Mouse (Mus musculus) heart, adult 2 months (tissue): ENCODE measurements around the gene Oaz1. TPM values are rescaled to one million over a fixed set of nuclear protein-coding genes. Genes with fewer than 3 reads are reported as not detected.

Experiments used
- DNase-seq, 2 experiments: peaks; one replicate each; pipeline ENCODE4 v3.0.0; 2021
- H3K27ac ChIP-seq: fragments of 200-600 bp; 2 replicates; pipeline ENCODE4 v1.8.1; 2022
- H3K27me3 ChIP-seq: fragments of 200-500 bp; 2 replicates; pipeline ENCODE4 v1.6.1; 2012; ENCODE audit warnings: mild to moderate bottlenecking, low read length, inconsistent platforms, mixed read lengths; ENCODE audit not compliant: control insufficient read depth, insufficient read depth
- H3K36me3 ChIP-seq: fragments of 200-500 bp; 2 replicates; pipeline ENCODE4 v1.6.1; 2012; ENCODE audit warnings: low read length, inconsistent platforms; ENCODE audit not compliant: control insufficient read depth, insufficient read depth
- H3K4me1 ChIP-seq: fragments of 200-500 bp; 2 replicates; pipeline ENCODE4 v1.6.1; 2011; ENCODE audit warnings: low read length; ENCODE audit not compliant: control insufficient read depth, insufficient read depth
- H3K4me3 ChIP-seq: fragments of 200-600 bp; 2 replicates; pipeline ENCODE4 v1.8.1; 2022
- H3K79me2 ChIP-seq: fragments of 200-500 bp; replicated peaks from 2 replicates; pipeline ENCODE4 v1.6.1; 2012; ENCODE audit warnings: mild to moderate bottlenecking, inconsistent platforms, low read length, moderate library complexity, mixed read lengths; ENCODE audit not compliant: control insufficient read depth, insufficient read depth
- H3K9ac ChIP-seq: fragments of 200-500 bp; 2 replicates; pipeline ENCODE4 v1.6.1; 2012; ENCODE audit warnings: low read depth, mild to moderate bottlenecking, control low read depth, inconsistent platforms, low read length, mixed read lengths
- CTCF ChIP-seq: fragments of 200-600 bp; IDR thresholded peaks from 2 replicates; pipeline ENCODE4 v1.8.1; 2022; ENCODE audit warnings: antibody characterized with exemption, mild to moderate bottlenecking, moderate library complexity
- EP300 ChIP-seq: fragments of 200-500 bp; IDR thresholded peaks from 2 replicates; pipeline ENCODE4 v1.6.1; 2011; ENCODE audit warnings: low read depth, low read length, control low read depth; ENCODE audit not compliant: insufficient read depth
- POLR2A ChIP-seq: fragments of 200-500 bp; IDR thresholded peaks from 2 replicates; pipeline ENCODE4 v1.6.1; 2011; ENCODE audit warnings: mild to moderate bottlenecking, low read depth, low read length, control low read depth; ENCODE audit not compliant: insufficient read depth
- WGBS: fragments of 180-500 bp; shearing (Covaris S2); methylation state at CpG from one replicate; pipeline ENCODE4 v1.1.7; 2018; 5-methylcytosine and 5-hydroxymethylcytosine counted together
- intact Hi-C: fragments of 180-260 bp; cut with DNase I; formaldehyde crosslinking; loops from one replicate; pipeline ENCODE4 v1.15.1; 2025
- long read RNA-seq: library from polyadenylated mRNA; stranded (forward); transcript quantifications from one replicate; pipeline ENCODE4 v2.0.0, GENCODE M21; 2021
- polyA plus RNA-seq: library from polyadenylated mRNA; depleted of rRNA; stranded (reverse); fragments of >200 nt; gene quantifications from 2 replicates; pipeline ENCODE4 v1.2.3, GENCODE M21; 2012; rRNA removed
- total RNA-seq, 2 experiments: library from RNA; stranded (reverse); gene quantifications; 2 replicates each; pipeline ENCODE4 v1.2.3; 2021

Oaz1 gene
- total RNA-seq, result 100 to 1,000 TPM; 850 to 914 TPM
- 1,001 and 1,201 TPM in 2 replicates for polyA plus RNA-seq
- long read RNA-seq, partial matches to known transcripts, result 9 of 1,543 reads
- long read RNA-seq, other reads (novel, unspliced or antisense), result 1,533 of 1,543 reads

DNA sequence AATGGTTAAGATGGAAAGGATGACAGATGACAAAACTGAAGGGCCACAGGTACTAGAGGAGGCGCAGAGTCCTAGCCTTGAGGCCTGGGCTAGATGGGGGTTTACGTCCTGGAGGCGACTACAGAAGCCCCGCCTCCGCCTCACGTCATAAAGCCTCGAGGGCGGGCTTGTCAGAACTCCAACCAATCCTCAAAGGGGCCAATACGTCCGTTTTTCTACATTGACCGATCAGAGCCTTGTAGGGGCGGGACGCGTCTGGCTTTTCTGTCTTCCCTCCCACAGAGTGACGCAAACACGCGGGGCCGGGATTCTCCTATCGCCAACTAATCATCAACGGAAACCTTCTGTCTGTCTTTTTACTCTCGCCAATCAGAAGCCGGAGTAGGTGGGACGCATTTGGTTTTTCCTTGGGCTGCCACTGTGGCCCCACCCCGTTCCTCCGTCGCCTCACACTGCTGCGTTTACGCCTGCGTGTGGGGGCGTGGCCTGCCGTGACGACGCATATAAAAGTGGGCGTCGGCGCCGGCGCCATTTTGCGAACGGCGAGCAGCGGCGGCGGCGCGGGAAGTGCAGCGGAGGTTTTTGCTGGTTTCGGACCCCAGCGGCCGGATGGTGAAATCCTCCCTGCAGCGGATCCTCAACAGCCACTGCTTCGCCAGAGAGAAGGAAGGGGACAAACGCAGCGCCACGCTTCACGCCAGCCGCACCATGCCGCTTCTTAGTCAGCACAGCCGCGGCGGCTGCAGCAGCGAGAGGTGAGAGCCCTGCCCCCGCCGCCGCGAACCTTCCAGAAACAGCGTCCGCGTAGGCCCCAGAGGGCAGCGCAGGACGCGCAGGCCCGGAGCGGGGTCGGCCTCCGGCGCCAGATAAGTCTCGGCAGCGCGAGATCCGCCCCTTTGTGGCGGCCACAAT, at the start of gene Oaz1:
TSS of gene Oaz1 (plus strand) at position 506 of the 912 bp plus-strand sequence.
- peak within 1 kb of the TSS; percentile 98 for H3K4me3 ChIP-seq
- under 1% methylated on average over 82 of the region's 82 CpGs for WGBS
- H3K9ac ChIP-seq, result peak within 1 kb of the TSS; percentile 92
- TF ChIP-seq CTCF (peak; percentile 27), POLR2A (peak; percentile 98), EP300 (peak; percentile 55; the same call in 1 of the 2 replicates)
- peaks cover 12% of the 10 kb centered on the region for H3K4me1 ChIP-seq
- intact Hi-C loops, result loop anchor here (2.0 kb wide), 1 partner anchor 28 kb away; the partner anchor contains the start of genes Plekhj1 and Sf3a2
- H3K27ac ChIP-seq, result peak within 1 kb of the TSS; percentile 99
- H3K27me3 ChIP-seq, result no peaks in the 10 kb centered on the region
- peaks cover 7% of the 10 kb centered on the region for H3K79me2 ChIP-seq
- H3K36me3 ChIP-seq, result peaks cover 7% of the 10 kb centered on the region; the same call in 1 of the 2 replicates
- DNase-seq, result peak; percentile 98 to 99

DNA sequence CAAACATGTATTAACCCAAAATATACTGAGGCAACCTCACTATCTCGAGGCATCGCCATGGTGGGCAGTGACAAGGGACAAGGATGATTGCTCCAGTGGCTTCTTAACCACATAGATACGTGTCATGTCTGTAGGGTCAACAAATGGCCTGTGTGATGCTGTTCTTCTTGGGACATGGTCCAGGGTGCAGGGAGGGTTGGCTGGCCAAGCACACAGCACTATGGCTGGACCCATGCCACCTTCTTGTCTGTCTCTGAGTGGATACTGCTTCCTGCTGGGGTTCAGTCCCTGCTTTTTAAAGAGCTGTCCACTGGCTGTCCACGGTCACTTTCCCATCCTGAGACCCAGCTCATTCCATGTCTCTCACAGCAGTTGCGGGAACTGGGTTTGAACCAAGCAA, 49.3 kb upstream of the Oaz1 start:
- Histone ChIP-seq H3K4me3 (no peak overlapping the region), H3K27ac (no peak overlapping the region), H3K4me1 (peaks cover 14% of the 10 kb centered on the region), H3K27me3 (no peaks in the 10 kb centered on the region), H3K9ac (no peak overlapping the region), H3K79me2 (no peaks in the 10 kb centered on the region), H3K36me3 (peaks cover 2% of the 10 kb centered on the region; the same call in 1 of the 2 replicates)
- WGBS, result 62% methylated on average over 5 of the region's 5 CpGs
- no peak for DNase-seq
- intact Hi-C loops, result no loop called here
- TF ChIP-seq POLR2A (no peak), CTCF (no peak), EP300 (no peak)

DNA sequence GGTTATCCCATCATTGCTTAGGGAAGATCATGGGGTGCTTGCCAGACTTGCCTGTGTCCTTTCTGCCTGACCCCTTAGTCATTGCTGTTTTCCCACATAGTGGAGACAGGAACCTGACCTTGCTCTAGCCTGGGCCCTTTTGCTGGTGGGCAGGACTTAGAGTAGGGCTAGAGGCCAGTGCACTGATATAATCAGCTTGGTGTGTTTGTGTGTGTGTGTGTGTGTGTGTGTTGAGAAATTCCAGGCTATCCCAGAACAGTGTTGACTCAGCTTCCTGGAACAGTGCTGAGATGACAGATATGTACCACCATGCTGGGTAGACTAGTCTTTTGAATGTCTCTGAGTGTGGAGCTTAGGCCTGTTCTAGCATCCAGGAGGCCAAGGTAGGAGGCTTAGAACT, 46.9 kb upstream of the Oaz1 start:
- DNase-seq, result no peak
- Histone ChIP-seq H3K4me1 (peaks cover 6% of the 10 kb centered on the region), H3K9ac (no peak overlapping the region), H3K27me3 (no peaks in the 10 kb centered on the region), H3K4me3 (no peak overlapping the region), H3K27ac (no peak overlapping the region), H3K36me3 (no peaks in the 10 kb centered on the region), H3K79me2 (no peaks in the 10 kb centered on the region)
- TF ChIP-seq CTCF (no peak), POLR2A (no peak), EP300 (no peak)
- intact Hi-C loops, result no loop called here

DNA sequence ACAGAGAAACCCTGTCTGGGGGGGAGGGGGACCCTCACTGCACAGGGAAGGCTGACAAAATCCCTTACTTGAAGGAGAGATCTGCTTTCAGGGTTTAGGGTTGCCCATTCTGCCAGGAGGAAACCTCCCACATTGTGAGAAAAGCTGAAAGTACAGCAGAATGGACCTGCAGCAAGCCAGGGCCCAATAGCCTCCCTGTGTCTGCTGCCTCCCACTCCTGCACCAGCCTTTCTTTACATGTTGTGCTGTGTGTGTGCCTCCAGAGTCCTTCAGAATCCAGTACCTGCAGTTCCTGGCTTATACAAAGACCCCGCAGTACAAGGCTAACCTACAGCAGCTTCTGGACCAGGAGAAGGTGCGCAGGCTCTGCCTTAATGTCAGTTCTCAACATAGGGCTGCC, 42.2 kb upstream of the Oaz1 start:
- Histone ChIP-seq H3K4me1 (no peaks in the 10 kb centered on the region; the same call in 1 of the 2 replicates), H3K79me2 (no peaks in the 10 kb centered on the region), H3K4me3 (no peak overlapping the region), H3K27ac (peak overlapping the region; percentile 27), H3K27me3 (no peaks in the 10 kb centered on the region), H3K9ac (no peak overlapping the region), H3K36me3 (no peaks in the 10 kb centered on the region)
- intact Hi-C loops, result no loop called here
- DNase-seq, result no peak
- WGBS, result 97% methylated on average over 2 of the region's 2 CpGs
- TF ChIP-seq POLR2A (no peak), EP300 (no peak), CTCF (no peak)

DNA sequence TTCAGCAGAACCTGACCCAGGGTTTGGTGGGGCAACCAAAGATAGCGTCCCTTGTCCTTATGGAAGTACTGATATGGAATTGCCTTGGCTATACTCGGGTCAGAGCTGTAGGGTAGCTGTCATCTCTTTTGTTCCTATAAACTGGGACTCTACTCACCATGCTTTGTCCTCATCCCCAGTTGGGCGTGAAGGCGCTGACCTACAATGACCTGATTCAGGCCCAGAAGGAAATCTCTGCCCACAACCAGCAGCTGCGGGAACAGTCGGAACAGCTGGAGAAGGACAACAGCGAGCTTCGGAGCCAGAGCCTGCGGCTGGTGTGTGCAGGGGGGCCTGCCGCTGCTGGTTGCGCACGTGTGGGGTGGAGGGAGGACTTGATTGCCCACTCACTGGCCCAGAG, 41.6 kb upstream of the Oaz1 start:
- Histone ChIP-seq H3K79me2 (no peaks in the 10 kb centered on the region), H3K27me3 (no peaks in the 10 kb centered on the region), H3K4me1 (no peaks in the 10 kb centered on the region; the same call in 1 of the 2 replicates), H3K9ac (no peak overlapping the region), H3K4me3 (no peak overlapping the region), H3K36me3 (no peaks in the 10 kb centered on the region), H3K27ac (peak overlapping the region; percentile 60)
- intact Hi-C loops, result no loop called here
- peak in 1 of 2 experiments; percentile 55 for DNase-seq
- no peak for TF ChIP-seq POLR2A
- no peak for TF ChIP-seq EP300
- TF ChIP-seq CTCF, result no peak
- WGBS, result 55% methylated on average over 12 of the region's 12 CpGs

DNA sequence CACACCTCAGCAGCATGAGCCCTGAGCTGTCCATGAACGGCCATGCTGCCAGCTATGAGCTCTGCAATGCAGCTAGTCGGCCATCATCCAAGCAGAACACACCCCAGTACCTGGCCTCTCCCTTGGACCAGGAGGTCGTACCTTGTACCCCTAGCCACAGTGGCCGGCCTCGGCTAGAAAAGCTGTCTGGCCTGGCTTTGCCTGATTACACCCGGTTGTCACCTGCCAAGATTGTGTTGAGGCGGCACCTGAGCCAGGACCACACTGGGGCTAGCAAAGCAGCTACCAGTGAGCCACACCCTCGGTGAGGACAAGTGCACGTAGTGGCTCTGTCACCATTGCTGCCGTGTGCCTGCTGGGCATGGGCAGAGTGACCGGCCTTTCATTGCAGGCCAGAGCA, 40.5 kb upstream of the Oaz1 start:
- DNase-seq, result no peak
- Histone ChIP-seq H3K79me2 (no peaks in the 10 kb centered on the region), H3K36me3 (no peaks in the 10 kb centered on the region), H3K27ac (no peak overlapping the region), H3K27me3 (no peaks in the 10 kb centered on the region), H3K4me1 (no peaks in the 10 kb centered on the region; the same call in 1 of the 2 replicates), H3K4me3 (no peak overlapping the region), H3K9ac (no peak overlapping the region)
- intact Hi-C loops, result no loop called here
- WGBS, result 85% methylated on average over 11 of the region's 11 CpGs
- TF ChIP-seq CTCF, result no peak
- no peak for TF ChIP-seq POLR2A
- TF ChIP-seq EP300, result no peak
